8 mouse cellular contexts compared by ENCODE assay signal in genomic region chr13:40606405-40607271, GRCm38 (mm10).
DNase-seq lines count a peak whose midpoint lies in the region; ATAC-seq and TF ChIP-seq lines count a peak whose summit lies in the region.

No protein-coding gene starts in this region.

- no peaks in the 10 kb centered on the region for H3K27me3 ChIP-seq in heart, embryonic 14.5 days (ENCODE audit: control insufficient read depth, insufficient read depth, low read length)
- H3K27me3 ChIP-seq in embryonic facial prominence, embryonic 13.5 days, result peaks cover 3% of the 10 kb centered on the region; the same call in 1 of the 2 replicates
- H3K27me3 ChIP-seq in hindbrain, embryonic 14.5 days (ENCODE audit: control insufficient read depth, insufficient read depth, low read length), result no peaks in the 10 kb centered on the region
- H3K27me3 ChIP-seq in neural tube, embryonic 14.5 days (ENCODE audit: control insufficient read depth, insufficient read depth, low read length), result no peaks in the 10 kb centered on the region

- H3K4me3 ChIP-seq in heart, embryonic 14.5 days (ENCODE audit: control insufficient read depth in 1 of 2, insufficient read depth in 1 of 2, low read depth in 1 of 2, low read length in 2 of 2), result peak overlapping the region; percentile 19 to 27
- peak overlapping the region; percentile 31 for H3K4me3 ChIP-seq in embryonic facial prominence, embryonic 13.5 days
- H3K4me3 ChIP-seq in hindbrain, embryonic 14.5 days (replicated peaks; ENCODE audit: low read length), result peak overlapping the region; percentile 32
- H3K4me3 ChIP-seq in left cerebral cortex, adult 2 months, result peak overlapping the region; percentile 30
- peak overlapping the region; percentile 26 for H3K4me3 ChIP-seq in neural tube, embryonic 14.5 days (ENCODE audit: low read depth, low read length)

- H3K4me2 ChIP-seq in heart, embryonic 14.5 days (ENCODE audit: low read length), result peak overlapping the region; percentile 55
- peak overlapping the region; percentile 55 for H3K4me2 ChIP-seq in embryonic facial prominence, embryonic 13.5 days
- H3K4me2 ChIP-seq in hindbrain, embryonic 14.5 days (replicated peaks), result peak overlapping the region; percentile 48
- H3K4me2 ChIP-seq in neural tube, embryonic 14.5 days (ENCODE audit: low read depth, low read length), result peak overlapping the region; percentile 53

- no peak for TF ChIP-seq CTCF in left cerebral cortex, adult 2 months (IDR thresholded peaks at IDR 0.05)

- H3K27ac ChIP-seq in heart, embryonic 14.5 days (replicated peaks in 1 of 2; ENCODE audit: control insufficient read depth in 1 of 2, insufficient read depth in 1 of 2, low read depth in 2 of 2, low read length in 2 of 2), result no peak overlapping the region
- no peak overlapping the region for H3K27ac ChIP-seq in embryonic facial prominence, embryonic 13.5 days
- peak overlapping the region; percentile 55 for H3K27ac ChIP-seq in hindbrain, embryonic 14.5 days
- no peak overlapping the region for H3K27ac ChIP-seq in left cerebral cortex, adult 2 months
- peak overlapping the region; percentile 63; the same call in 1 of the 2 replicates for H3K27ac ChIP-seq in neural tube, embryonic 14.5 days (ENCODE audit: low read depth, low read length)

- no peaks in the 10 kb centered on the region; a peak in 1 of 4 replicates for H3K4me1 ChIP-seq in heart, embryonic 14.5 days (ENCODE audit: control insufficient read depth in 2 of 2, insufficient read depth in 2 of 2, low read length in 2 of 2)
- peaks cover 8% of the 10 kb centered on the region for H3K4me1 ChIP-seq in embryonic facial prominence, embryonic 13.5 days
- 0 out of 2 replicates have a peak, but pooled peaks cover 7% of the 10 kb centered on the region for H3K4me1 ChIP-seq in hindbrain, embryonic 14.5 days (replicated peaks; ENCODE audit: control insufficient read depth, insufficient read depth, low read length)
- peaks cover 6% of the 10 kb centered on the region; the same call in 1 of the 2 replicates for H3K4me1 ChIP-seq in neural tube, embryonic 14.5 days (ENCODE audit: control insufficient read depth, insufficient read depth, low read length)

- no peaks in the 10 kb centered on the region for H3K9me3 ChIP-seq in heart, embryonic 14.5 days (ENCODE audit: control insufficient read depth, low read length)
- no peaks in the 10 kb centered on the region for H3K9me3 ChIP-seq in embryonic facial prominence, embryonic 13.5 days
- H3K9me3 ChIP-seq in hindbrain, embryonic 14.5 days (ENCODE audit: control insufficient read depth, low read length), result no peaks in the 10 kb centered on the region
- H3K9me3 ChIP-seq in neural tube, embryonic 14.5 days (ENCODE audit: control insufficient read depth, low read length), result no peaks in the 10 kb centered on the region

- intact Hi-C loops in heart, postnatal 25 days (cut with DNase I), result no loop called here
- intact Hi-C loops in left cerebral cortex, adult 2 months (cut with DNase I), result no loop called here

- H3K9ac ChIP-seq in heart, embryonic 14.5 days (ENCODE audit: low read length), result no peak overlapping the region
- peak overlapping the region; percentile 61 for H3K9ac ChIP-seq in embryonic facial prominence, embryonic 13.5 days
- peak overlapping the region; percentile 37 for H3K9ac ChIP-seq in hindbrain, embryonic 14.5 days
- H3K9ac ChIP-seq in neural tube, embryonic 14.5 days (replicated peaks; ENCODE audit: low read depth, low read length), result no peak overlapping the region; the same call in 1 of the 2 replicates

- no peak for DNase-seq in heart, postnatal 25 days (ENCODE audit: low spot score)
- peak; percentile 58 for DNase-seq in hindbrain, embryonic 14.5 days (ENCODE audit: low spot score)
- peak; percentile 10 to 37 for DNase-seq in left cerebral cortex, adult 2 months (ENCODE audit: extremely low spot score in 1 of 2, low spot score in 2 of 2)
- DNase-seq in T-cell, adult 2 months (ENCODE audit: low spot score), result no peak
- no peak for DNase-seq in urinary bladder, postnatal 10 days (ENCODE audit: low spot score)

- 0 out of 2 replicates have a peak, but pooled peaks have one; percentile 13 for ATAC-seq in heart, embryonic 14.5 days (ENCODE audit: insufficient number of reproducible peaks, insufficient read depth, low FRiP score, low read depth)
- no peak for ATAC-seq in embryonic facial prominence, embryonic 13.5 days (ENCODE audit: insufficient number of reproducible peaks, insufficient read depth, low FRiP score, low TSS enrichment, low read depth)
- peak; percentile 83 for ATAC-seq in hindbrain, embryonic 14.5 days (ENCODE audit: low FRiP score)
- peak; percentile 87 for ATAC-seq in neural tube, embryonic 14.5 days (ENCODE audit: low read depth)

- H3K36me3 ChIP-seq in heart, embryonic 14.5 days (ENCODE audit: control insufficient read depth, insufficient read depth, low read length), result no peaks in the 10 kb centered on the region
- H3K36me3 ChIP-seq in embryonic facial prominence, embryonic 13.5 days, result no peaks in the 10 kb centered on the region
- no peaks in the 10 kb centered on the region for H3K36me3 ChIP-seq in hindbrain, embryonic 14.5 days (replicated peaks; ENCODE audit: control insufficient read depth, insufficient read depth)
- no peaks in the 10 kb centered on the region for H3K36me3 ChIP-seq in neural tube, embryonic 14.5 days (ENCODE audit: control insufficient read depth, insufficient read depth, low read length)

- 45% methylated on average over 25 of the region's 25 CpGs for WGBS in heart, embryonic 14.5 days
- WGBS in embryonic facial prominence, embryonic 13.5 days, result 42% methylated on average over 25 of the region's 25 CpGs
- WGBS in hindbrain, embryonic 14.5 days, result 24% methylated on average over 25 of the region's 25 CpGs
- 27% methylated on average over 25 of the region's 25 CpGs for WGBS in neural tube, embryonic 14.5 days

Comparison
In these comparisons a context has a peak if more than half of its experiments do, and no peak if none do; other contexts are left out.
1. H3K27ac ChIP-seq: peak in hindbrain, embryonic 14.5 days (single experiment) and neural tube, embryonic 14.5 days (single experiment); none in heart, embryonic 14.5 days (0 of 2), embryonic facial prominence, embryonic 13.5 days (single experiment) and left cerebral cortex, adult 2 months (single experiment).
2. H3K9ac ChIP-seq: peak in embryonic facial prominence, embryonic 13.5 days (single experiment) and hindbrain, embryonic 14.5 days (single experiment); none in heart, embryonic 14.5 days (single experiment) and neural tube, embryonic 14.5 days (single experiment).
3. DNase-seq: peak in hindbrain, embryonic 14.5 days (single experiment) and left cerebral cortex, adult 2 months (2 of 2); none in heart, postnatal 25 days (single experiment), T-cell, adult 2 months (single experiment) and urinary bladder, postnatal 10 days (single experiment).
4. Peak in every context shown above with its lines, with median percentiles within 50 percentile points of each other: H3K4me2 ChIP-seq and H3K4me3 ChIP-seq.